Mouse (Mus musculus) liver, embryonic 15.5 days (tissue): ENCODE data around the gene Gpx8. TPM values are rescaled to one million over a fixed set of nuclear protein-coding genes. Genes with fewer than 3 reads are reported as not detected.

Experiments
- ATAC-seq: fragments of 200-750 bp; cut with Nextera tagmentation; 2 replicates; pipeline ENCODE4 v1.8.0; 2017; ENCODE audit warnings: moderate number of reproducible peaks, mild to moderate bottlenecking, moderate library complexity; ENCODE audit not compliant: insufficient read depth
- H3K27ac ChIP-seq: fragments of 300-500 bp; sonication (generic); replicated peaks from 2 replicates; pipeline ENCODE4 v1.5.1; 2015; ENCODE audit warnings: mild to moderate bottlenecking, inconsistent platforms
- H3K27me3 ChIP-seq: fragments of 300-500 bp; sonication (generic); 2 replicates; pipeline ENCODE4 v1.6.1; 2015; ENCODE audit warnings: mild to moderate bottlenecking, inconsistent platforms
- H3K36me3 ChIP-seq: fragments of 300-500 bp; sonication (generic); replicated peaks from 2 replicates; pipeline ENCODE4 v1.6.1; 2015; ENCODE audit warnings: moderate library complexity, mild to moderate bottlenecking, inconsistent platforms
- H3K4me1 ChIP-seq: fragments of 300-500 bp; sonication (generic); replicated peaks from 2 replicates; pipeline ENCODE4 v1.6.1; 2015; ENCODE audit warnings: inconsistent platforms
- H3K4me2 ChIP-seq: fragments of 300-500 bp; sonication (generic); 2 replicates; pipeline ENCODE4 v1.6.1; 2015; ENCODE audit warnings: moderate library complexity, mild to moderate bottlenecking, inconsistent platforms
- H3K4me3 ChIP-seq: fragments of 300-500 bp; sonication (generic); replicated peaks from 2 replicates; pipeline ENCODE4 v1.5.1; 2015; ENCODE audit warnings: mild to moderate bottlenecking, inconsistent platforms
- H3K9ac ChIP-seq: fragments of 300-500 bp; sonication (generic); 2 replicates; pipeline ENCODE4 v1.6.1; 2015; ENCODE audit warnings: moderate library complexity, mild to moderate bottlenecking, inconsistent platforms
- H3K9me3 ChIP-seq: fragments of 300-500 bp; sonication (generic); replicated peaks from 2 replicates; pipeline ENCODE4 v1.6.1; 2016; ENCODE audit warnings: inconsistent platforms
- WGBS: fragments of 180-500 bp; shearing (Covaris S2); methylation state at CpG from one replicate; pipeline ENCODE4 v1.1.7; 2015; ENCODE audit warnings: mixed read lengths; ENCODE audit not compliant: insufficient replicate concordance; 5-methylcytosine and 5-hydroxymethylcytosine counted together
- polyA plus RNA-seq: library from polyadenylated mRNA; unstranded; fragments of >200 nt; fragmentation: Nextera tagmentation; extraction: Ambion mirVana; gene quantifications from 2 replicates; pipeline ENCODE4 v1.2.1, GENCODE M21; 2015

Gene Gpx8
- 5.7 and 6.7 TPM in 2 replicates for polyA plus RNA-seq

DNA sequence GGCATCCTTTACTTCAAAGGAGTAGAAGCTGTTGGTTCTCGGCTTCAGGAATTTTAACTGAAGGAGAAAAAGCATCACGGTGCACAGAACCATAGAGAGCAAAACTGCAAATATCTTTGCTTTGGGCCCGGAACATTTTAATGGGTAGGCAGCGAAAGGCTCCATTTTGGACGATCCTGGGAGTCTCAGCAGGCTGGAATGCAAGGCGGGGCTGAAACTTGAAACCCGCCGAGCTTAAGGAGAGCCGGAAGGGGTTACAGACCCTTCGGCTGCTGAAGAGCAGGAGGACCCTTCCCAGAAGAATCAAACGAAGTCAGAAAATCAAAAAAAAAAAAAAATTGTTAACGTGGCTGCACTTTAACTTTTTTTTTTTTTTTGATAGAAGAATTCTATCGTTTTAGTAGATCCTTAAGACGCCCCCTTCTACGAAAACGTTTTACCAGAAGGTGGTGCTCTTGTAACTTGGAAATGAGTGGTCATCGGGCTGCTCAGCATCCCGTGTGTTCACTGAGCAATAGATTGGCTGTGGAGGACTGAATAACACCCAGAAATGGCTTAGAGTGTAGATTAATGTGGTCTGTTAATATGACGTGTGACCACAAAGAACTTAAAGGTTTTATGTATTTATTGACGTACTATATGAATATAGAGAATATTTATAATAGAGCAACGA, at the start of gene Gpx8:
Gpx8 (minus strand) TSS at position 200 of the 673 bp plus-strand sequence.
- 6% methylated on average over 21 of the region's 21 CpGs for WGBS
- Histone ChIP-seq H3K9ac (no peak within 1 kb of the TSS), H3K36me3 (no peaks in the 10 kb centered on the region), H3K27me3 (peaks cover 27% of the 10 kb centered on the region), H3K4me2 (peak within 1 kb of the TSS; percentile 13; the same call in 1 of the 2 replicates), H3K27ac (no peak within 1 kb of the TSS), H3K4me3 (peak within 1 kb of the TSS; percentile 30), H3K9me3 (no peaks in the 10 kb centered on the region), H3K4me1 (no peaks in the 10 kb centered on the region)
- ATAC-seq = no peak

DNA sequence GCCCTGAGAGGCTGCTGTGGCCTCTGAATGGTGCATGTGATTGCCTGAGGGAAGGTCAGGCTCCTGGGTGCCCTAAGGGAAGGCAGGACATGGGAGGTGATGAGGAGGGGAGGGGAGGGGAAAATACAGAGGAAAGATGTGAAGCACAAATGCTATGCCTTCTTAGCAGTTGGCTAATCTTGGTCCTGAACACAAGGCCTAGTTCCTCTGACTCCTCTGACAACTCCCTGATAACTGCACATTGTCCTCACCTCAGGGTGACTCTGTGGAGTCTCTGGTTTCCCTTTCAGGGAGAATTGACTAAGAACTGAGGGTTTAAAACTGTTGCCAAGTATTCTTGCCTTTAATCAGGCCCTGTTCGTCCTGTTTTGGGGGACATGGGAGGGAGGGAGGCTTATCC, 48.4 kb upstream of the Gpx8 start:
- Histone ChIP-seq H3K4me3 (no peak overlapping the region), H3K27ac (no peak overlapping the region), H3K9ac (no peak overlapping the region), H3K4me2 (no peak overlapping the region), H3K4me1 (no peaks in the 10 kb centered on the region), H3K36me3 (no peaks in the 10 kb centered on the region), H3K9me3 (no peaks in the 10 kb centered on the region), H3K27me3 (no peaks in the 10 kb centered on the region; the same call in 1 of the 2 replicates)
- 50% methylated on average over 1 of the region's 1 CpGs for WGBS
- no peak for ATAC-seq

DNA sequence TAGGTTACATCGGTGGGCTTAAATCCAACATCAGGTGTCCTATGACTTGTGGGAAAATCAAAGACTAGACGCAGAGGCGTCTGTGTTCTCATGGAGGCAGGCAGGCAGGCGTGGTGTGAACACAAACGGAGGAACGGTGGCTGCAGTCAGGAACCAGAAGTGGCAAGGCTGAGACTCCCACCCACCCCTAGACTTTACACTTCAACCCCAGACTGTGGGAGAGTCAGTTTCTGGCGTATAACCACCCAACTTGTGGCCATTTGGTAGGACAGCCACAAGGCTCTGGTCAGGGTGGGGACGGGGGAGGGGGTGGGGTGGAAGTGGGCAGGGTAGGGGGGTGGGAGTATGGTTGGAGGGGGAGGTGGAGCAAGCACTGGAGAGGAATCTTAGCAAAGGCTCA, 44.3 kb upstream of the Gpx8 start:
- H3K4me1 ChIP-seq = no peaks in the 10 kb centered on the region
- H3K4me3 ChIP-seq = no peak overlapping the region
- no peaks in the 10 kb centered on the region for H3K9me3 ChIP-seq
- 59% methylated on average over 8 of the region's 8 CpGs for WGBS
- no peaks in the 10 kb centered on the region; the same call in 1 of the 2 replicates for H3K27me3 ChIP-seq
- no peaks in the 10 kb centered on the region for H3K36me3 ChIP-seq
- H3K9ac ChIP-seq = no peak overlapping the region
- no peak for ATAC-seq
- H3K4me2 ChIP-seq = no peak overlapping the region
- no peak overlapping the region for H3K27ac ChIP-seq

DNA sequence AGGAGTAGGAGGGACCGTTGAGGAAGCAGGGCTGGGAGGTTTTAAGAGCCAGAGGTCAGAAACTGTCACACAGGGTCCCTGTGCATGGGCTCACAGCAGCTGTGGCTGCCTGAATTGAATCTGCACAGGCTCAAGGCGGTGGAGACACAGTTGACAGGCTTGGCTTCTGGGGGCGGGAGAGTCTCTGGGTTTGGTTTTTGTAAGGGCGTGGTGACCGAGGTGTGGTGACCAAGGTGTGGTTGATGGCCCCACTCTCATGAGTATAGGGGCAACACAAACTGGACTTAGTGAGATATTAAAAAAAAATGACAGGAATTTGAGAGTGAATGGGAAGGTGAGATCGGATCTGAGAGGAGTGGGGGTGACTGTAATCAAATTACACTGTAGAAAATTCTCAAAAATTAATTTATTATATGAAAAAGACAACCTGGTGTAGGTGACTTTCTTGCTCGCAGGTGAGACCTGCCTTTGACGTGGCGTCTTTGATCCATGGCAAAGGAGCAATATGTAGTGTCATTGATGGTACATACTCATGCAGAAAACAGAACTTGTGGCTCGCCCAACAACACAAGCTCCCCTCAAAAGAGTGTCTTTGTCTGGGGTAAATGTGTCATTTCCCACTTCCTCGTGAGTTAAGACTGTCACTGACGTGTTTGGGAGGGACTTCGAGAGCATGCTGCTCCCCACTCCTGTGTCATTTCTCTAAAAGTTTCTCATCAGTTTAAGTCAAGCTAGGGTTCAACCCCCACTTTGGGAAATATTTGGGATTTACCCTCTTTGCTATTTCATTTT, 41.2 kb upstream of the Gpx8 start:
- no peaks in the 10 kb centered on the region for H3K9me3 ChIP-seq
- H3K4me1 ChIP-seq = no peaks in the 10 kb centered on the region
- WGBS = 51% methylated on average over 13 of the region's 13 CpGs
- no peak overlapping the region for H3K4me3 ChIP-seq
- H3K27ac ChIP-seq = no peak overlapping the region
- H3K36me3 ChIP-seq = no peaks in the 10 kb centered on the region
- no peak overlapping the region for H3K4me2 ChIP-seq
- H3K9ac ChIP-seq = no peak overlapping the region
- H3K27me3 ChIP-seq = no peaks in the 10 kb centered on the region; the same call in 1 of the 2 replicates
- ATAC-seq = no peak

- no peak for ATAC-seq
- Histone ChIP-seq H3K4me1 (no peaks in the 10 kb centered on the region), H3K9me3 (no peaks in the 10 kb centered on the region), H3K4me2 (no peak overlapping the region), H3K36me3 (no peaks in the 10 kb centered on the region), H3K27me3 (no peaks in the 10 kb centered on the region), H3K9ac (no peak overlapping the region), H3K4me3 (no peak overlapping the region), H3K27ac (no peak overlapping the region)
- 18% methylated on average over 5 of the region's 5 CpGs for WGBS
These were observed 38.5 kb upstream of the Gpx8 start for GRCm38 (mm10) chr13:113084732-113085131.

- no peak overlapping the region for H3K4me2 ChIP-seq
- H3K4me1 ChIP-seq = no peaks in the 10 kb centered on the region
- 50% methylated on average over 1 of the region's 1 CpGs for WGBS
- no peak overlapping the region for H3K4me3 ChIP-seq
- no peak for ATAC-seq
- H3K36me3 ChIP-seq = no peaks in the 10 kb centered on the region
- no peaks in the 10 kb centered on the region for H3K27me3 ChIP-seq
- no peaks in the 10 kb centered on the region for H3K9me3 ChIP-seq
- H3K9ac ChIP-seq = no peak overlapping the region
- no peak overlapping the region for H3K27ac ChIP-seq
These were observed 35.9 kb upstream of the Gpx8 start for GRCm38 (mm10) chr13:113082101-113082500.

GRCm38 (mm10) chr13:113079021-113079420, 32.8 kb upstream of the Gpx8 start:
- Histone ChIP-seq H3K27me3 (no peaks in the 10 kb centered on the region), H3K4me1 (no peaks in the 10 kb centered on the region), H3K36me3 (no peaks in the 10 kb centered on the region), H3K4me2 (no peak overlapping the region), H3K4me3 (no peak overlapping the region), H3K27ac (no peak overlapping the region), H3K9ac (no peak overlapping the region), H3K9me3 (no peaks in the 10 kb centered on the region)
- no peak for ATAC-seq
- 62% methylated on average over 9 of the region's 9 CpGs for WGBS

DNA sequence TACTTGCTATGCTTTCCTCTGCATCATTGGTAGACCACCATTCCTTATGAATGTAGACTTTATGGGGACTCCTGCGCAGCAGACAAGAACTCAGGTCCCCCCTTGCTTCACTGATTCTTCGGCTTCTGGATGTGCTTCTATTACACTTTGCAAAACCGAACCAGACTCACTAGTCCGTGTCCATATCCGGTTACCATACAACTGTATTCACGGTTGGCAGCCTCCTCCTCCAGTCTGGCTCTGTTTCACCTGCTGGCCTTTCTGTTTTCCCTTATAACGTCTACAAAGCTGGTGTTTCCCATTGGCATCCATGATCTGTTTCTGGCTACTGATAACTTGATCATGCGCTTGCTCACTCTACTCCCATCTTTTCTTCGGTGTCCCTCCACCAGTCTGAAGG, 18.3 kb upstream of the Gpx8 start:
- no peak overlapping the region for H3K27ac ChIP-seq
- no peak overlapping the region for H3K4me3 ChIP-seq
- no peaks in the 10 kb centered on the region for H3K9me3 ChIP-seq
- no peak for ATAC-seq
- no peaks in the 10 kb centered on the region for H3K36me3 ChIP-seq
- H3K4me1 ChIP-seq = no peaks in the 10 kb centered on the region
- H3K4me2 ChIP-seq = no peak overlapping the region
- 68% methylated on average over 9 of the region's 9 CpGs for WGBS
- H3K27me3 ChIP-seq = no peaks in the 10 kb centered on the region
- no peak overlapping the region for H3K9ac ChIP-seq

DNA sequence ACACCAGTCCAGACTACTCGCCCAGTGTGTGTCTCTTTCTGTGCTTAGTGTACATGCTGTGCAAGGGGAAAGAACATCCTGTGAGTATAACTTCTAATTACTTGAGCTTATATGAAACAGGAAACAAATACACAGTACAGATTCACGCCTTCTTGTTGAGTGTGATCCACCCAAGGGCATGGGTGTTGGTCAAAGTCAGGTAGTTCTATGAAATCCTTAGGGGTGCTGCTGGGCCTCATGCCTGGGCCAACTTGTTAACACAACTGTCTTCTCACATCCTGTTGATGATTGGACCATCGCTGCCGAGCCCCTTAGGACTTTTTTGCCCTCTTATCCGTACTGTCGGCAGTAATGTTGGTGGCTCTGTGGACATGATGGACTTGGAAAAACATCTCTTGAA, 15.5 kb upstream of the Gpx8 start:
- Histone ChIP-seq H3K27me3 (no peaks in the 10 kb centered on the region), H3K4me1 (no peaks in the 10 kb centered on the region), H3K4me3 (no peak overlapping the region), H3K4me2 (no peak overlapping the region), H3K36me3 (no peaks in the 10 kb centered on the region), H3K27ac (no peak overlapping the region), H3K9me3 (0 out of 2 replicates have a peak, but pooled peaks cover under 1% of the 10 kb centered on the region), H3K9ac (no peak overlapping the region)
- 72% methylated on average over 6 of the region's 6 CpGs for WGBS
- no peak for ATAC-seq

- Histone ChIP-seq H3K4me1 (no peaks in the 10 kb centered on the region), H3K9me3 (peaks cover 5% of the 10 kb centered on the region; the same call in 1 of the 2 replicates), H3K36me3 (no peaks in the 10 kb centered on the region), H3K9ac (no peak overlapping the region), H3K27ac (no peak overlapping the region), H3K4me2 (no peak overlapping the region), H3K27me3 (no peaks in the 10 kb centered on the region), H3K4me3 (no peak overlapping the region)
- ATAC-seq = no peak
- 49% methylated on average over 8 of the region's 8 CpGs for WGBS
These were observed 9.6 kb upstream of the Gpx8 start for GRCm38 (mm10) chr13:113055826-113056225.

DNA sequence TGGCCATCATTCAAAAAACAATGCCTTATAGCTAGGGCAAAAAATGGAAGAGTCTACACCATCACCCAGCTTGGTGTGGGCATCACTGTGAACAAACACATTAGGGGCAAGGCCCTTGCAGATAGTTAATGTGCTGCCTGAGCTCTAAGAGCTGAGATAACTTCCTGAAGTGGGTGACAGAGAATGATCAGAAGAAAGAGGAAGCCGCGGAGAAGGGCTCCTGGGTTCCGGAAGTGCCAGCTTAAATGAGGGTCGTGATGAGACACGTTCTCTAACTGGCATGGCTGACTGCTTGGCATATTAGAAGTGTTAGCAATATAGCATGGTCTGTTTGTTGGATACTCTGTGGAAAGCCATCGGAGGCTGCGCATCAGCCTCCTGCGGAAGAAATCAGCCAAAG, 8.0 kb upstream of the Gpx8 start:
- no peak overlapping the region for H3K9ac ChIP-seq
- H3K4me1 ChIP-seq = no peaks in the 10 kb centered on the region
- H3K27ac ChIP-seq = no peak overlapping the region
- no peak for ATAC-seq
- H3K27me3 ChIP-seq = no peaks in the 10 kb centered on the region
- H3K4me2 ChIP-seq = no peak overlapping the region
- no peak overlapping the region for H3K4me3 ChIP-seq
- WGBS = 45% methylated on average over 8 of the region's 8 CpGs
- peaks cover 5% of the 10 kb centered on the region; the same call in 1 of the 2 replicates for H3K9me3 ChIP-seq
- H3K36me3 ChIP-seq = no peaks in the 10 kb centered on the region
